Mouse (Mus musculus) urinary bladder, postnatal 14 days (tissue): ENCODE data around the gene Aldh1b1.
A peak's percentile ranks its signal among the peaks of the same experiment; 100 is the strongest.

Experiments used
- DNase-seq: peaks from one replicate; pipeline ENCODE4 v3.0.0; 2021; ENCODE audit warnings: low spot score

Aldh1b1 gene

DNA sequence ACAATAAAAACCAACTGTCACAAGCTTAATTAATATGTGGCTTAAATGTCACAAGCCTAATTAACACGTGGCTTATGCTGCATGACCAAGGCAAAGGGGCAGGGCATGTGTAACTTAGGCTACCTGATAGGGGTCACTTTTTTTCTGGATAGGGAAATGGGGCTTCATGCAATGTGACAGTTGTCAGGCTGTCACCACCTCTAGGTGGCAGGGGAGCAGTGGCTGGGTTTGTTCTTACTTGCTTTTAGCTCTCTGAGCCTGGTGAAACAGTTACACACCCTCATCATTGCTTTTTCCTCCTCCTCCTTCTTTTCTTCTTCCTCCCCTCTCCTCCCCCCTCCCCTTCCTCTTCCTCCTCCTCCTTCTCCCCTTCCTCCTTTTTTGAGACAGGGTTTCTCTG lies 15.2 kb upstream of the Aldh1b1 start:
- DNase-seq: no peak

DNA sequence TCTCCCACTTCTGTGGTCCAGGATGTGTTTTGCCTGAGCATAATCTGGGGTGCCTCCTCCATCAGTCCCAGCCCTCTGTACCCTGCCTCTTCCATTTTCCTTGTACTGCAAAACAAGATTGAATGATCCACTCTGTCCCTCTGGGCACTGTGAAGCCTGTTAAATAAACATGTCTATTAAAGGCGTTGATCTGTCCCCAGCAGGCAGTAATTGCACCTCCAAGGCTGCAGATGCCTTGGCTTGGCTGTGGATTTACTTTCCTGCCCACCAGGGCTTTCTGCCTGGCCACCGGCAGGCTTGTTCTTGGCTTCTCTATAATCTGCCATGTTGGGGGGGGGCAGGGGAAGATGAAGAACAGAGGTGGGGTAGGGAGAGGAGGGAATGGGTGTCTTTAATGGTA lies 12.9 kb upstream of the Aldh1b1 start:
- no peak for DNase-seq

DNA sequence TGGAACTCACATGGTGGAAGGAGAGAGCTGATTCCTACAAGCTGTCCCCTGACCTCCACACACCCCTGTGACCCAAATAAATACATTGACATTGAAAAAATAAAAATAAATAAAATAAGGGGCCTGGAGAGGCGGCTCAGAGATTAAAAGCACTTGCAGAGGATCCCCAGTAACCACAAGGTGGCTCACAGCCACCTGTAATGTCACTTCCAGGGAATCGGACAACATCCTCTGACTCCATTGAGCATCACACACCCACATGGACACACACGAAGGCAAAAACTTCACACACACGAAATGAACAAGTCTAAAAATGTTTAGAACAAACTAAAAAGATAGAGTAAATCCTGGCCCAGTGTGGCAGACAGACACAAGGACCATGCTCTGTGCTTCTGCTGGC lies 12.1 kb upstream of the Aldh1b1 start:
- DNase-seq: no peak

GRCm38 (mm10) chr4:45788446-45789081 lies 10.3 kb upstream of the Aldh1b1 start:
- DNase-seq: no peak

DNA sequence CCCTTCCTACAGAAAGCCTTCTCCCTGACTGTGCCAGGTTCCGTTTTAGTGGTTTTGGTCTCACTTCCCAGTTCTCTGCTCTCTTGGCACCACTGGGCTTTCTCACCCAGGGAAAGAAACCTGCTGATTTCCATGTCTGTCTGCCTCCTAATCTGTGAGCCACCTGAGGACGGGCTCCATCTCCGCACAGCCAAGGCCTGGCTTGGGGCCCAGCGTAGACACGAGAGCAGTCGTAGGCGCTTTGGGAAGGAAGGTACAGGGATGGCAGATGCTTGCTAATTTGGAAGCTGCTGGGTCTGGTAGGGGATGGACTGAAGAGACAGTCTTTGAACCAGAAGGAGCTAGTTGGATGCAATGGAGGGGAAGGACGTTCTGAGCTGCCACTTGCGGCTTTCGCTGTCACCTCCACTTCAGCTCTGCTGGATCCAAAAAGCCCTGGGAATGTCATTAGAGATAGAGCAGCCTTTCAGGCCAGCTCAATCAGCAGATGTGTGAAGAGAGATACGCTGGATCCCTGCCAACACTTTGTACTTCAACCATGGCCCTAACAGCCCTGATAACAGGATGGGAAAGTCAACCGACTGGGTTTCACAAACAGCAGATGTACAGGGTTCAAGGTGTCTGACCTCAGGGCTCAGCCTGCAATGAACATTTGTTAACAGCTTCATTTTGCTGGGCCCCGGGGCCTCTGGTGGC lies 9.4 kb upstream of the Aldh1b1 start:
- no peak for DNase-seq

DNA sequence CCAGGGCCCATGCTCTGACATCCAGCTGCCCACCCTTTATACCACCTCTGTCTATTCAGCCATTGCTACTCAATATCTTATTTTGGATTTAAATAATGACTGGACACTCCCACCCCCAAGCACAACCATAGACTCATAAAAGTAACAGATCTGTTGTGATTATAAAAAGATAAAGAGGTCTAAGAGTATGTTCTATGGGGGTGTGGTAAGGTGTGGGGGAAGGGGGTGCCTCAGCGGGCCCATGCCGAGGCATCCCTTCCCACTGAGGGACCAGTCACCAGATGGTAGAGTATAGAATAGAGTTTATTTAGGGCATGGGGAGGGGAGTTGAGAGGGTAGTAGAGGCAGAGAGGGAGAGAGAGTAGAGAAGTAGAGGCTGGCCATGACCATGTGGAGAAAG lies 8.8 kb upstream of the Aldh1b1 start:
- DNase-seq: no peak

GRCm38 (mm10) chr4:45795191-45795811 lies 3.5 kb upstream of the Aldh1b1 start:
- peak; percentile 33 for DNase-seq

DNA sequence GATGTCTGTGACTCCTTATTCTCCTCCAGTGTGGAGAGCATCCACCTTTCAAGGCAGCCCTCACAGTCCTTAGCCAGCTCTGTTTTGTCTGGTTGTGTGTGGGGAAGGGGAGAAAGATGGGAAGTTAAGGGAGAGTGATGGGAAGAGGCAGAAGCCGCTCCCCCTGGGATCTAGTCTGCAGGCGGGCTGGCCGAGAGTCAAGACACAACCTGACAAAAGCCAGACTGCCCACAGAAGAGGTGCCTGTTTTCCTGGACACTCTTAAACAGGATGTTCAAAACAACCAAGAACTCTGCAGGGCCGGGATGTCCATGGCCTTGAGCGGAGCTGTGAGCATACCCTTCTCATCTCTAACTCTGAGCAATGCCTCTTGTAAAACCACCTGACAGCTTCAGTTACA lies 2.1 kb upstream of the Aldh1b1 start:
- DNase-seq: no peak

- no peak for DNase-seq
Observed at GRCm38 (mm10) chr4:45799956-45800537, 1.2 kb downstream of the Aldh1b1 start.

DNA sequence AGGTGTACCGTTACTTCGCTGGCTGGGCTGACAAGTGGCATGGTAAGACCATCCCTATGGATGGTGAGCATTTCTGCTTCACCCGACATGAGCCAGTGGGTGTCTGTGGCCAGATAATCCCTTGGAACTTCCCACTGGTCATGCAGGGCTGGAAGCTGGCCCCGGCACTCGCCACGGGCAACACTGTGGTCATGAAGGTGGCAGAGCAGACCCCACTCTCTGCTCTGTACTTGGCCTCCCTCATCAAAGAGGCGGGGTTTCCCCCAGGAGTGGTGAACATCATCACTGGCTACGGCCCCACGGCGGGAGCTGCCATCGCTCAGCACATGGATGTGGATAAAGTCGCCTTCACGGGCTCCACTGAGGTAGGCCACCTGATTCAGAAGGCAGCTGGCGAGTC lies 4.1 kb downstream of the Aldh1b1 start:
- no peak for DNase-seq

DNA sequence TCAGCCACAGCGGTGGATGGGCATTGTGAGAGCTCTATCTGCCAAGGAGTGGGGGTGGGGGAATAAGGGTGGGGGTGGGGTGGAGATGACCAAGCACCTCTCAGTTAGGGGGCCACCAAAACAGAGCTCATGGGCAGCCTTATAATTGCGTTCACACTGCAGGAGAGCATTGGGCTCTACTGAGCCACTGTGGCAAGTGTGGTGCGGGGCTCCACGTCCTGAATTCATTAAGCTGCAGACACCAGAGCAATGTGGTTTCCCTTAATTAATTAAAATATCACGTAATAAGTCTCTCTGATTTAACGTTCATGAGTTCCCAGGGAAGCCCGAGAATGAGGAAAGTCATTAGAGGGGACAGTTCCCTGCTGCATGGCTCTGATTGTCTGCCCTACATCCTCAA lies 9.2 kb downstream of the Aldh1b1 start:
- DNase-seq: no peak

DNA sequence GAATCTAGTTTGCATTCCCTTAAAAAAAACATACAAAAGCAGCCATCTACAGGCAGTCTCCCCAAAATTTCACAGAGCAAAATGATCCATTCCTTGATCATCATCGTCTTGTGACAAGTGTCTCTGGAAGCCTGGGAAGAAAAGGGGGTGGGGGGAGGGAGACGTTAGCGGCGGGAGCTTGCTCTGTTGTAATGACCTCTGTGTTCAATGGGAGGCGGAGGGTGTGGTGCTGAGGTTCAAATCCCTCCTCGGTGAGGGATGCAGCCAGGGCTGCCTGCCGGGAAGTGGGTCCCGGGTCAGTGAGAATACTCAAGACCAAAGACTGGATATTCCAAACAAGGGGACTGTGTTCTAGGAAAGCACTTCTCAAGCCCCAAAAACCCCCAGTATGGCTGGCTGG lies 12.4 kb downstream of the Aldh1b1 start:
- no peak for DNase-seq

- DNase-seq: peak; percentile 49
Observed at GRCm38 (mm10) chr4:45815542-45815941, 16.7 kb downstream of the Aldh1b1 start.

DNA sequence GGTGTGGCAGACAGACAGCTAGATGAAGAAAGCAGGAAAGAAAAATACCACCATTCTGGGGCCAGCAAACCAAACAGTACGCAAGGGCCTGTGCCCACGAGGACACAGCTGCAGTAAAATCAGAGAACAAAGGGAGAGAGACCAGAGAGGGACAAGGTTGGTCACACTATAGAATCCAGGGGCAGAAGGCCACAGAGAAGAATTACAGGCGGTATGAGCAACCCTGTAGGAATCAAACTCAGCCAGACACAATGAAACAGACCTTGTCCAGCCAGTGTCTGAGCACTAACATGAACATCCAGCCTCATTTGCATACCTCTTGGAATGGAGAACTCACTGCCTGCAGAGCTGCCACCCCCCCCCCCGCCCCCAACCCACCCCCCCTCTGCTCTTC lies 20.0 kb downstream of the Aldh1b1 start:
- no peak for DNase-seq

GRCm38 (mm10) chr4:45819208-45819931 lies 20.5 kb downstream of the Aldh1b1 start:
- DNase-seq: no peak

DNA sequence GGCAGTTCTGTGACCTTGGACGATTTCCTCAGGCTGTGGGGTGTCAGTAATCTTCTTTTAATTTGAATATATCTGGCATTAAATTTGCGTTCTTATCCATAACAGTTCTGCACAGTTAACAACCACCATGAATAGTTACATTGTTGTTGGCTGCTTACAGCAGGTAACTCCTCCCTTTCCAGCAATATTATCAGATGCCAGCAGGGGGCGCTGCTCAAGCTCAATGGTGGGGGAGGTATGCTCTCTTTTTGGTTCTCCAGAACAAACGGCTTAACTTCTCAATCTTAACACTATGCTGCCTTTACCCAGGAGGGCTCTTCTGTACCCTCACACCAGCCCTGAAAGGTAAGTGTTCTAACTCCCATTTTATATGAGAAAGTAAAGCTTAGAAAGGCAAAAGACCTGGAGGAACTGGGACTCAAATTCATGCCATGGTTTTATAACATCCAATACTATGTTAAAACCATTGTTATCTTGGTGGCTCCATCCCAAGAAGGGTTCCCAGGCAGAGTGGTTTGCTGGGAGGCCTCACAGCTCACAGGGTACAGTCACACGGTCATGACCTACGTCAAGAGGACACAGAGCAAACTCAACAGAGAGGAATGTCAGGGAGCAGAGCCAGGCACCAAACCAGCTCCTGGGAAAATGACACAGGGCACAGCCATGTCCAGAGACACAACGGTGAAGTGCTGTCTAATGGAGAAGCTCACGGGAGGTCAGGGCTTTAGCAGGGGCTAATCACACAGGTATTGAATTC lies 21.4 kb downstream of the Aldh1b1 start:
- peak; percentile 56 for DNase-seq

DNA sequence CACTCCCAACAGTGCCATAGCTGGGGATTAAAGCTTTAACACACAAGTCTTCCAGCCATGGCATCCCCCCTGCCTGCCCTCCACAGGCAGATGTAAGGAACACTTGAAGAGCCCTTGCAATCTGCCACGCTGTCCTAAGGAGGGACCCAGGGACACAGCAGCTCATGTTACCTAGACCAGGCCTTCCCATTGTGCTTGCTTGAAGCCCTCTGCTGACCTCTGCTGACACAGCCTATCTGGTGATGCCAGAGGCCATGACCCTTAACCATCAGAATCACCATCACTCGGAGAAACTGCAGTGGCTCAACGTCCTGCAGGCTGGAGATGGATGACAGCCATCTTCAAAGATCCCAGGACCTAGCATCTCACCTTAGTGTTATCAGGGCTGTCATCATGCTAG lies 23.2 kb downstream of the Aldh1b1 start:
- no peak for DNase-seq

DNA sequence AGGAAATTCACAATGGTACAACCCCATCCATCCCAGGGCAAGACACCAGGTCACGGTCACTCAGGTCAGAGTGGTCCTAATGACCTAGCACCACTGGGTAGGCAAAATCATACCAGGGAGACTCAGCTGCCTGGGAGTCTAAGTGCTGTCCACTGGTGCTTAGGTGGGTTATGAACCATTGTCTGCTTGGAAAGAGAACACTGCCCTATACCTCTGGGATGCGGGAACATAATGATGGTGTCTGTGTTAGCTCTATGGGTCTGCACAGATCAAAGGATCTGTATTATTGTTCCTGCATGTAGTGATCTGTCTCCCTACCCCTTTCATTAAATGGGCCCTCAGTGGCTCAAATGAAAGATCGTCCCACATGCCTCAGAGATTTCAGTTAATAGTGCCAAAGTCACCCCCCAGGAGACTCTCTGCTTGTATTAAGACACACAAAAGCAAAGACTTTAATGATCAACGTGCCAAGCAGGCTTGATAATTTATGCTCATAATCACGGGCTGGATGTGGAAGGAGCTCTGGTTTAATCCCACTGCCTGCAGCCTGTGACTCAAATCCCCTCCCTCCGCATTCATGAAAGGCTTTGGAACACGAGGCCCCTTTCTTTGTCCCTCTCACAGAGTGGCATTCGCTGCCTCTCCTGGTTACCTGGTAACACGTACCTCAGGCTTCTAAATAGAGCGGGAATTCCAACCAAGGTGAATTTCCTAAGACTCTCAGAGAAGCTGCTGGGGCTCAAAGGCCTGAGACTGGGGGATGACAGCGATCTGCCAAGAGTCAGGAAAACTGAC lies 24.2 kb downstream of the Aldh1b1 start:
- DNase-seq: no peak

DNA sequence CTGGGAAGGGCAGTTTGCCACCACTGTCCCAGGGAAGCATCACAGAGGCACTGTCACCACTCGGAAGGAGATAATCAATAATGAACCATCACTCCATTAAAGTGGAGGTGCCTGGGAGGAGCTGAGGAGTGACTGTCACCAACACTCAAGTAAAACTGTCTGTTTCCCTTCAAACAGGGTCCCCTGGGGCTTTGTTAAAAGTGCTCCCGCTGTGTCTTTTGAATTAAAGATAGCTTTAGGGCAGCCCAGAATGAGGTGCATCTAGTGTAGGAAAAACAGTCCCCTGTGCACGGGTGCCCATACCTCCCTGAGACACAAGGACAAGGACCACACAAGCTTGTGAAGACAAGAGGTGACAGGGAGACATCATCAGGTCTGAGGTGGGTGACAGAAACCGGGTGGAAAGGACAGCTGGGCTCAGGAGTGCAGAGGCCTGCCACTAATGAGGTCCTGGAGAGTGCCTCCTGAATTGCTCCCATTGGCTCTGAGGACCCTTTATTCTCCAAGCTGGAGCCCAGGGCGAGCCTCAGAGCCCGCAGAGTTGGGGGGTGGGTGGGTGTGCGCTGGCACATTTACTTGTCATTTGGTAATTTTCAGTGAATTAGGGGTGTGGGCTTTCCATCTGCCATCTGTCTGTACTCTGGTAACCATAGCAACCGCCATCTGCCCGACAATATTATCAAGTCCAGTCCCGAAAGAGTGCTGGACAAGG lies 25.4 kb downstream of the Aldh1b1 start:
- no peak for DNase-seq
